Mouse (Mus musculus) kidney, postnatal 25 days (tissue): ENCODE results near the gene Gpd2.

Experiments used
- DNase-seq, 2 experiments: peaks; one replicate each; pipeline ENCODE4 v3.0.0; 2021; ENCODE audit warnings: mixed read lengths in 2 of 2

Gene Gpd2

GRCm38 (mm10) chr2:57396061-57396460, 158.6 kb downstream of the Gpd2 start:
- peak; percentile 13 to 51 for DNase-seq

- DNase-seq: no peak
Measured at GRCm38 (mm10) chr2:57397727-57398126, 160.3 kb downstream of the Gpd2 start.

GRCm38 (mm10) chr2:57407414-57408019, 170.1 kb downstream of the Gpd2 start:
- no peak for DNase-seq

GRCm38 (mm10) chr2:57408413-57408812, 171.0 kb downstream of the Gpd2 start:
- DNase-seq: no peak

- DNase-seq: no peak
Measured at GRCm38 (mm10) chr2:57411551-57411950, 174.1 kb downstream of the Gpd2 start.

- DNase-seq: no peak
Measured at GRCm38 (mm10) chr2:57414550-57415160, 177.2 kb downstream of the Gpd2 start.

GRCm38 (mm10) chr2:57416711-57417110, 179.3 kb downstream of the Gpd2 start:
- no peak for DNase-seq
